Comparison of ENCODE assay signal across 8 mouse cellular contexts in the genomic region with DNA sequence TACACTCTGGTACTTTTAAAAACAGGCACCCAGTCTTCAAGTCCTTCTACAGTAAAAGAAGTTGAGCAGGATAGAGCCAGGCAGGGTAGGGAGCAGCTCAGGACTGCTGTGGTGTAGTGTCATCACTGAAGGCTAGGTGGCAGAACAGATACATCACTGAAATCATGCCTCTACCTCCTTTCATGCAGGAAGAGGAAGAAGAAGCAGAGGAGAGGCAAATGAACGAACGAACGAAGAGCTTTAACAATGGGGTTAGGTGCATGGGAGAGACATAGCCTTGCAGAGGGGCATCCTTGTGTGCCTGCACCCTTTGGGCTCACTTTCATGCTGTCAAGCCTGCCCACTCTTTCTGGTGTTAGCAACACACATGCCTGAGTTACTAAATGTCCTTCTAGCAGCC. TPM values are rescaled to one million over a fixed set of nuclear protein-coding genes. Genes with fewer than 3 reads are reported as not detected.
DNase-seq lines count a peak whose midpoint lies in the region; ATAC-seq and TF ChIP-seq lines count a peak whose summit lies in the region.

No protein-coding gene starts in this region.

- H3K27me3 ChIP-seq in forebrain, embryonic 15.5 days, result no peaks in the 10 kb centered on the region
- H3K27me3 ChIP-seq in hindbrain, postnatal 0 days (ENCODE audit: insufficient read depth, low read length), result no peaks in the 10 kb centered on the region
- no peaks in the 10 kb centered on the region for H3K27me3 ChIP-seq in limb, embryonic 15.5 days

- no peaks in the 10 kb centered on the region for H3K36me3 ChIP-seq in forebrain, embryonic 15.5 days
- no peaks in the 10 kb centered on the region for H3K36me3 ChIP-seq in hindbrain, postnatal 0 days (ENCODE audit: insufficient read depth, low read length)
- H3K36me3 ChIP-seq in limb, embryonic 15.5 days, result no peaks in the 10 kb centered on the region

- peaks cover 34% of the 10 kb centered on the region for H3K4me1 ChIP-seq in forebrain, embryonic 15.5 days
- 0 out of 2 replicates have a peak, but pooled peaks cover 4% of the 10 kb centered on the region for H3K4me1 ChIP-seq in hindbrain, postnatal 0 days (ENCODE audit: insufficient read depth, low read length)
- H3K4me1 ChIP-seq in limb, embryonic 15.5 days, result peaks cover 44% of the 10 kb centered on the region

- H3K27ac ChIP-seq in forebrain, embryonic 15.5 days (replicated peaks), result no peak overlapping the region
- no peak overlapping the region for H3K27ac ChIP-seq in hindbrain, postnatal 0 days
- H3K27ac ChIP-seq in limb, embryonic 15.5 days, result peak overlapping the region; percentile 74

- WGBS in forebrain, embryonic 15.5 days, result 8% methylated on average over 3 of the region's 3 CpGs
- 3% methylated on average over 3 of the region's 3 CpGs for WGBS in hindbrain, postnatal 0 days
- 8% methylated on average over 3 of the region's 3 CpGs for whole genome bisulfite sequencing in limb, embryonic 15.5 days

- no peak overlapping the region for H3K9ac ChIP-seq in forebrain, embryonic 15.5 days (replicated peaks)
- H3K9ac ChIP-seq in hindbrain, postnatal 0 days (replicated peaks; ENCODE audit: low read length), result no peak overlapping the region
- H3K9ac ChIP-seq in limb, embryonic 15.5 days, result no peak overlapping the region

- TF ChIP-seq POLR2A in brain, embryonic 14.5 days (IDR thresholded peaks at IDR 0.05; ENCODE audit: borderline replicate concordance, extremely low read depth, insufficient read depth, insufficient read length, poor library complexity, severe bottlenecking), result no peak

- intact Hi-C loops in heart, postnatal 25 days (cut with DNase I), result loop anchor here (1.0 to 10.0 kb wide), 6 partner anchors 124 to 627 kb away; no protein-coding TSS in a partner anchor

- TF ChIP-seq CTCF in brain, embryonic 14.5 days (IDR thresholded peaks at IDR 0.05; ENCODE audit: borderline replicate concordance, extremely low read depth, insufficient read depth, insufficient read length), result peak; percentile 67; the same call in 1 of the 2 replicates
- TF ChIP-seq CTCF in hindbrain, postnatal 0 days (IDR thresholded peaks at IDR 0.05; ENCODE audit: low read depth), result peak; percentile 95

- H3K4me2 ChIP-seq in forebrain, embryonic 15.5 days (replicated peaks), result 0 out of 2 replicates have a peak overlapping the region, but pooled peaks have one; percentile 23
- peak overlapping the region; percentile 43 for H3K4me2 ChIP-seq in hindbrain, postnatal 0 days (ENCODE audit: low read depth, low read length)
- peak overlapping the region; percentile 37 for H3K4me2 ChIP-seq in limb, embryonic 15.5 days

- no peak overlapping the region for H3K4me3 ChIP-seq in forebrain, embryonic 15.5 days
- H3K4me3 ChIP-seq in hindbrain, postnatal 0 days (ENCODE audit: low read length), result no peak overlapping the region
- H3K4me3 ChIP-seq in limb, embryonic 15.5 days, result no peak overlapping the region

- peak; percentile 91 for DNase-seq in heart, adult 11 months
- DNase-seq in heart, postnatal 25 days (ENCODE audit: low spot score), result no peak
- peak; percentile 80 for DNase-seq in brain, embryonic 14.5 days (ENCODE audit: low read depth)
- DNase-seq in hindbrain, postnatal 0 days (ENCODE audit: low spot score), result peak; percentile 78
- DNase-seq in retina, embryonic 14.5 days (ENCODE audit: low spot score), result peak; percentile 71

- peak; percentile 26; the same call in 1 of the 2 replicates for ATAC-seq in forebrain, embryonic 15.5 days (replicated peaks)
- peak; percentile 65; the same call in 1 of the 2 replicates for ATAC-seq in hindbrain, postnatal 0 days
- ATAC-seq in limb, embryonic 15.5 days (ENCODE audit: insufficient number of reproducible peaks, low FRiP score, low TSS enrichment, low read depth), result no peak; the same call in 1 of the 2 replicates
- no peak for ATAC-seq in inflammation-experienced regulatory T-cells, adult 6 months

- no peaks in the 10 kb centered on the region for H3K9me3 ChIP-seq in forebrain, embryonic 15.5 days
- H3K9me3 ChIP-seq in hindbrain, postnatal 0 days (ENCODE audit: low read length), result no peaks in the 10 kb centered on the region
- no peaks in the 10 kb centered on the region for H3K9me3 ChIP-seq in limb, embryonic 15.5 days

RNA-seq across cellular contexts. Expression of gene Igfbp5, which starts 3.2 kb away (rescaled TPM):
- total RNA-seq in heart, postnatal 25 days (2021), result 100 to 1,000 TPM; 112 to 149 TPM
- polyA plus RNA-seq in brain, embryonic 14.5 days (2012; rRNA removed), result 31.0 and 73.8 TPM in 2 replicates
- 22.0 and 24.4 TPM in 2 replicates for polyA plus RNA-seq in forebrain, embryonic 15.5 days (2015; fragmentation: Nextera tagmentation; extraction: Ambion mirVana)
- 127 and 131 TPM in 2 replicates for total RNA-seq in hindbrain, postnatal 0 days (2014; rRNA removed)
- 40.0 and 44.6 TPM in 2 replicates for polyA plus RNA-seq in hindbrain, postnatal 0 days (2015; fragmentation: Nextera tagmentation; extraction: Ambion mirVana)
- polyA plus RNA-seq in limb, embryonic 15.5 days (2015; fragmentation: Nextera tagmentation; extraction: Ambion mirVana), result 108 and 118 TPM in 2 replicates
- under 1 TPM in 1 of 3 experiments, not detected in 2; 0.08 TPM for polyA plus RNA-seq in inflammation-experienced regulatory T-cells, adult 6 months (2017; shearing (Covaris generic))

RNA-seq across cellular contexts. Expression of gene Igfbp2, which starts 53.6 kb away (rescaled TPM):
- not detected for total RNA-seq in heart, postnatal 25 days (2021)
- 328 and 384 TPM in 2 replicates for polyA plus RNA-seq in brain, embryonic 14.5 days (2012; rRNA removed)
- 336 and 343 TPM in 2 replicates for polyA plus RNA-seq in forebrain, embryonic 15.5 days (2015; fragmentation: Nextera tagmentation; extraction: Ambion mirVana)
- 686 and 698 TPM in 2 replicates for total RNA-seq in hindbrain, postnatal 0 days (2014; rRNA removed)
- polyA plus RNA-seq in hindbrain, postnatal 0 days (2015; fragmentation: Nextera tagmentation; extraction: Ambion mirVana), result 470 and 480 TPM in 2 replicates
- polyA plus RNA-seq in limb, embryonic 15.5 days (2015; fragmentation: Nextera tagmentation; extraction: Ambion mirVana), result 379 and 399 TPM in 2 replicates
- polyA plus RNA-seq in inflammation-experienced regulatory T-cells, adult 6 months (2017; shearing (Covaris generic)), result not detected

Comparison
In these comparisons a context has a peak if more than half of its experiments do, and no peak if none do; other contexts are left out.
1. ATAC-seq: peak in forebrain, embryonic 15.5 days (single experiment) and hindbrain, postnatal 0 days (single experiment); none in limb, embryonic 15.5 days (single experiment) and inflammation-experienced regulatory T-cells, adult 6 months (single experiment).
2. RNA of gene Igfbp5, which starts 3.2 kb away (polyA plus RNA-seq): 108 to 118 TPM in limb, embryonic 15.5 days, 31.0 to 73.8 TPM in brain, embryonic 14.5 days, 40.0 to 44.6 TPM in hindbrain, postnatal 0 days and 22.0 to 24.4 TPM in forebrain, embryonic 15.5 days; 0.08 TPM in inflammation-experienced regulatory T-cells, adult 6 months; every median in the first group is over 10 times any median in the second.
3. RNA of gene Igfbp2, which starts 53.6 kb away (polyA plus RNA-seq): 470 to 480 TPM in hindbrain, postnatal 0 days, 379 to 399 TPM in limb, embryonic 15.5 days, 328 to 384 TPM in brain, embryonic 14.5 days and 336 to 343 TPM in forebrain, embryonic 15.5 days; not detected in inflammation-experienced regulatory T-cells, adult 6 months; every median in the first group is over 100 times any median in the second.
4. Peak in every context shown above with its lines, with median percentiles within 50 percentile points of each other: H3K4me2 ChIP-seq.